Mouse (Mus musculus): ENCODE data around the gene Gm36176.

DNA sequence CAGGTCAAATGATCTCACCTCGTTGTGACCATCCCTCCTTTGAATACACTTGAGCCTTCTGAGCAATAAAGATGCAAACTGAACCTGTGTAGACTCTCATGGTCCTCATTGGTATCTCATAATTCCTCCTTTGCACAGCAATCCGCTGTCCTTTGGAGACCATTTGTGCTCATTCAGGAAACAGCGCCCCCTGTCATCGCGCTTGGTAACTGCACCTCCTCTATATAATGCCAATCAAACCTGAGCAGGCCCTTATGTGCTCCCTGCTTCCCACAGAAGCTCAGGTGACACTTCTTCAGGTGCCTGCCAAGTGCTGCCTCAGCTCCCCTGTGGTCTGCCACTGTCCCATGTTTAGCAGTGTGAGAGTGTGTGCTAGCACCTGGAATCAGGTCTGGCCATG lies 31.1 kb upstream of the Gm36176 start:
- TF ChIP-seq GATA1 (IDR thresholded peaks at IDR 0.05; ENCODE audit: borderline replicate concordance, low read length): no peak
- TF ChIP-seq FLI1 (IDR thresholded peaks at IDR 0.05; ENCODE audit: low read length): no peak
